Mouse (Mus musculus) heart, adult 2 months (tissue): ENCODE measurements around the gene Pik3r5.

Source experiments
- CTCF ChIP-seq: fragments of 200-600 bp; IDR thresholded peaks from 2 replicates; pipeline ENCODE4 v1.8.1; 2022; ENCODE audit warnings: antibody characterized with exemption, mild to moderate bottlenecking, moderate library complexity
- EP300 ChIP-seq: fragments of 200-500 bp; IDR thresholded peaks from 2 replicates; pipeline ENCODE4 v1.6.1; 2011; ENCODE audit warnings: low read depth, low read length, control low read depth; ENCODE audit not compliant: insufficient read depth
- POLR2A ChIP-seq: fragments of 200-500 bp; IDR thresholded peaks from 2 replicates; pipeline ENCODE4 v1.6.1; 2011; ENCODE audit warnings: mild to moderate bottlenecking, low read depth, low read length, control low read depth; ENCODE audit not compliant: insufficient read depth

GRCm38 (mm10) chr11:68440965-68441364 lies 9.0 kb downstream of the Pik3r5 start:
- TF ChIP-seq CTCF (no peak), POLR2A (no peak), EP300 (no peak)
